Mouse (Mus musculus): Measurements from ENCODE around the gene Fbxw8.

GRCm38 (mm10) chr5:118051981-118052662, 103.1 kb downstream of the Fbxw8 start:
- TF ChIP-seq POLR2A (IDR thresholded peaks at IDR 0.05; ENCODE audit: borderline replicate concordance, extremely low read depth, insufficient read depth, insufficient read length, poor library complexity, severe bottlenecking) (no peak), CTCF (IDR thresholded peaks at IDR 0.05; ENCODE audit: borderline replicate concordance, extremely low read depth, insufficient read depth, insufficient read length) (no peak)
